Mouse (Mus musculus): ENCODE measurements around the gene Sf1.

Gene Sf1

GRCm38 (mm10) chr19:6398447-6399284, 35.2 kb downstream of the Sf1 start:
- peak; percentile 58 for DNase-seq (ENCODE audit: inconsistent ontology term)

- peak; percentile 48 for DNase-seq (ENCODE audit: inconsistent ontology term)
Observed at GRCm38 (mm10) chr19:6399285-6400095, 36.0 kb downstream of the Sf1 start, which contains the start of gene Rasgrp2. Gene Rasgrp2 (plus strand): TSS chr19:6399340.

- no peak for DNase-seq (ENCODE audit: inconsistent ontology term)
Observed at GRCm38 (mm10) chr19:6400096-6401086, 36.9 kb downstream of the Sf1 start.

- DNase-seq (ENCODE audit: inconsistent ontology term), result peak; percentile 65
Observed at GRCm38 (mm10) chr19:6401131-6401815, 37.8 kb downstream of the Sf1 start.

- no peak for DNase-seq (ENCODE audit: inconsistent ontology term)
Observed at GRCm38 (mm10) chr19:6401951-6402350, 38.5 kb downstream of the Sf1 start.

- no peak for DNase-seq (ENCODE audit: inconsistent ontology term)
Observed at GRCm38 (mm10) chr19:6403869-6404268, 40.4 kb downstream of the Sf1 start.

GRCm38 (mm10) chr19:6405433-6405832, 41.9 kb downstream of the Sf1 start:
- DNase-seq (ENCODE audit: inconsistent ontology term), result no peak

GRCm38 (mm10) chr19:6407109-6407508, 43.6 kb downstream of the Sf1 start:
- DNase-seq (ENCODE audit: inconsistent ontology term), result no peak

GRCm38 (mm10) chr19:6407816-6408510, 44.5 kb downstream of the Sf1 start:
- DNase-seq (ENCODE audit: inconsistent ontology term), result no peak

- DNase-seq (ENCODE audit: inconsistent ontology term), result no peak
Observed at GRCm38 (mm10) chr19:6408749-6409148, 45.3 kb downstream of the Sf1 start.

- no peak for DNase-seq (ENCODE audit: inconsistent ontology term)
Observed at GRCm38 (mm10) chr19:6409176-6409575, 45.7 kb downstream of the Sf1 start.

- no peak for DNase-seq (ENCODE audit: inconsistent ontology term)
Observed at GRCm38 (mm10) chr19:6409936-6410335, 46.4 kb downstream of the Sf1 start.

GRCm38 (mm10) chr19:6412798-6413197, 49.3 kb downstream of the Sf1 start:
- DNase-seq (ENCODE audit: inconsistent ontology term), result no peak

- no peak for DNase-seq (ENCODE audit: inconsistent ontology term)
Observed at GRCm38 (mm10) chr19:6415454-6415853, 52.0 kb downstream of the Sf1 start.

GRCm38 (mm10) chr19:6416124-6416770, 52.8 kb downstream of the Sf1 start:
- no peak for DNase-seq (ENCODE audit: inconsistent ontology term)

- no peak for DNase-seq (ENCODE audit: inconsistent ontology term)
Observed at GRCm38 (mm10) chr19:6416894-6417761, 53.6 kb downstream of the Sf1 start.

GRCm38 (mm10) chr19:6418233-6418879, 54.9 kb downstream of the Sf1 start, which contains the start of gene Nrxn2:
Gene Nrxn2 (plus strand): TSS chr19:6418731.
- peak; percentile 91 for DNase-seq (ENCODE audit: inconsistent ontology term)
